ENCODE assay signal across 7 mouse cellular contexts in the genomic region with DNA sequence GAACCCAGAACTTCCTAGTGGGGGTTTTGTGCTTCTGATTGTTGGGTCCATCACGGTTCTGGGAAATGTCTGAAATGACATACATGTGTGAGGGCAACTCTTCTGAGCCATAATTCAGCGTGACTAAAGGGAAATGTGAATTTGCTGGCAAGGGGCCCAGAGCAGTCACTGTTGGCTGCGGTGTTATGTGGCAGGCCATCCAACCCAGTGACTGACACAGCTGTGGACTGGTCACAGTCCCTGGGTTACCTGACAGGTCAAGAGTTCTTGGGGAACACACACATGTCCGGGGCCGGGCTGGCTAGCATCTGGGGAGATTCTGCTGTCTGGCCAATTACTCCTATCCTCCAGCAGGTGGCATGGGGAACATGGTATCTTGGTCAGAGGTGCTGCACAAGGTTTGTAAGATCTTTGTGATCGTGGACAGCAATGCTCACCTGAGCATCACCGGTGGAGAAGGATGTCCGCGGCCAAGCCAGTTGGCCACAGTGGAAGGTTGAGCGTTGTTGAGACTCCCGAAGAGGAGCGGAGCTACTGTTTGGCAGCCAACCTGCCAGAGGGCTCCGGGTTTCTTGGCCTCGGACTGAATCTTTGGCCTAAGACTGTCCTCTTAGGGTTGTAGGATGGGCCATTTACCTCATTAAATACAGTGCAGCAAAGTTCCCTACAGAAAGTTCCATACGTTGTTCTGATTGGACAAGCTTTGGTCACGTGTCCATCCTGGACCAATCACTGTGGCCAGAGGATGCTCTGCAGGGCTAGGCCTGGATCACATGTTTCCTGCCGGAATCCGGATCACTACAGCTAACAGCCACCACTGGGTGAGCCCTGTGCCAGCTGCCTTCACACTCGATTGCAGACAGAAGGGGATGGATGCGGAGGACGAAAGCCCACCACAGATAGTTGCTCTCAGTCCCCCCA. TPM values are rescaled to one million over a fixed set of nuclear protein-coding genes. Genes with fewer than 3 reads are reported as not detected.
DNase-seq lines count a peak whose midpoint lies in the region; ATAC-seq and TF ChIP-seq lines count a peak whose summit lies in the region.

No protein-coding gene starts in this region.

- H3K27ac ChIP-seq in neural tube, embryonic 15.5 days (replicated peaks), result no peak overlapping the region

- H3K27me3 ChIP-seq in myocyte (ENCODE audit: control insufficient read depth, insufficient read depth, insufficient read length), result peaks cover 6% of the 10 kb centered on the region
- no peaks in the 10 kb centered on the region for H3K27me3 ChIP-seq in neural tube, embryonic 15.5 days (replicated peaks)

- 78% methylated on average over 21 of the region's 21 CpGs for WGBS in neural tube, embryonic 15.5 days

- ATAC-seq in cerebellum, adult (ENCODE audit: insufficient number of reproducible peaks, low FRiP score, low TSS enrichment), result 0 out of 2 replicates have a peak, but pooled peaks have one; percentile 57
- no peak for ATAC-seq in neural tube, embryonic 15.5 days (ENCODE audit: low FRiP score)

- DNase-seq in left cerebral cortex, postnatal 4 days, result peak; percentile 50
- DNase-seq in left cerebral cortex, adult 18-20 months (ENCODE audit: low spot score in 2 of 2), result no peak
- DNase-seq in MEL-GATA-1-ER (ENCODE audit: extremely low read depth, low read depth), result peak; percentile 56
- DNase-seq in heart, adult 8-10 months (ENCODE audit: low spot score), result no peak

- no peak overlapping the region for H3K4me2 ChIP-seq in myocyte (ENCODE audit: low read depth)
- no peak overlapping the region for H3K4me2 ChIP-seq in neural tube, embryonic 15.5 days

- H3K9me3 ChIP-seq in neural tube, embryonic 15.5 days (replicated peaks), result no peaks in the 10 kb centered on the region

- no peaks in the 10 kb centered on the region for H3K36me3 ChIP-seq in myocyte (ENCODE audit: control insufficient read depth, insufficient read depth)
- H3K36me3 ChIP-seq in neural tube, embryonic 15.5 days, result no peaks in the 10 kb centered on the region

- H3ac ChIP-seq in myocyte (ENCODE audit: control insufficient read depth, insufficient read length), result no peak overlapping the region

- H3K79me2 ChIP-seq in myocyte (ENCODE audit: control insufficient read depth, insufficient read depth), result no peaks in the 10 kb centered on the region

- no peak overlapping the region for H3K9ac ChIP-seq in neural tube, embryonic 15.5 days (replicated peaks)

- intact Hi-C loops in left cerebral cortex, postnatal 4 days (cut with DNase I), result no loop called here

- no peak overlapping the region for H3K4me3 ChIP-seq in myocyte
- no peak overlapping the region for H3K4me3 ChIP-seq in neural tube, embryonic 15.5 days (replicated peaks)

- H3K4me1 ChIP-seq in neural tube, embryonic 15.5 days, result peaks cover 22% of the 10 kb centered on the region

- no peak for TF ChIP-seq POLR2A in myocyte (IDR thresholded peaks at IDR 0.05; ENCODE audit: insufficient read length, low read depth)

TF ChIP-seq in myocyte, 11 proteins besides CTCF, POLR2A, EP300 and RAD21:
- TF ChIP-seq USF1 (IDR thresholded peaks at IDR 0.05; ENCODE audit: low read depth) (peak; percentile 86), SRF (IDR thresholded peaks at IDR 0.05; ENCODE audit: control insufficient read depth, insufficient read length, low read depth) (no peak)
TF ChIP-seq in myocyte: peak in this region for 1.

RNA-seq across cellular contexts. Expression of a gene that starts 52.6 kb away (rescaled TPM):
- under 1 TPM; 0.26 to 0.56 TPM for total RNA-seq in left cerebral cortex, postnatal 4 days (2021)
- under 1 TPM; 0.28 TPM for total RNA-seq in left cerebral cortex, adult 18-20 months (2021)
- not detected for polyA plus RNA-seq in myocyte (2012; fragmentation: generic; extraction: Trizol)
- 2.0 and 10.0 TPM in 2 replicates for polyA plus RNA-seq in neural tube, embryonic 15.5 days (2015; fragmentation: Nextera tagmentation; extraction: Ambion mirVana)
- total RNA-seq in heart, adult 8-10 months (2022), result 1 to 10 TPM in 2 of 4 experiments, under 1 TPM in 2; 0.83 to 1.3 (median 1.0) TPM

Comparison
In these comparisons a context has a peak if more than half of its experiments do, and no peak if none do; other contexts are left out.
1. DNase-seq: peak in left cerebral cortex, postnatal 4 days (single experiment) and MEL-GATA-1-ER (single experiment); none in left cerebral cortex, adult 18-20 months (0 of 2) and heart, adult 8-10 months (single experiment).